Mouse (Mus musculus): ENCODE data around the gene Odf3. TPM values are rescaled to one million over a fixed set of nuclear protein-coding genes. Genes with fewer than 3 reads are reported as not detected.
"Not testable (repeated sequence)": the region's sequence is repeated elsewhere in the genome, so short reads cannot be mapped to it uniquely, and the experiment has no call there.

Odf3 gene
- total RNA-seq, 2 experiments from 2014 or later = not detected

- no peak for DNase-seq
- intact Hi-C loops (cut with DNase I) = no loop called here
Measured at GRCm38 (mm10) chr7:140879355-140879754, 31.8 kb downstream of the Odf3 start.

DNA sequence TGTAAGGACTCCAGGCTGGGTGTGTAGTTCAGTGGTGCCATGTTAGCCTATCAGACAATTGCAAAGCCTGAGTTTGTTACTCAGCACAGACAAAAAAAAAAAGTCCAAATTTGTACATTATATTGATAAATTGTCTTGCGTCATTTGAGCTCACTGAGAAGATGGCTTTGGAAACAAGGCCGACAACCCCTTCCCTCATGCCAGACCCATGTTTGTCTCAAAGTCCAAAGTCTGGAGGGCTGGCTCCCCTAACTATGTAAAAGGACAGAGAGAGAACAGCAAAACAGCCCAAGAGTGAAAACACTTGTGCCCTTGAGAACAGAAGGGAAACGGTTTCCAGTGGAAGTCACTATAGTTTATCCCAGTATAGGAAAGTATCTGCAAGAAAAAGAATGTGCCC is 32.8 kb downstream of the Odf3 start:
- intact Hi-C loops (cut with DNase I) = no loop called here
- no peak for DNase-seq

DNA sequence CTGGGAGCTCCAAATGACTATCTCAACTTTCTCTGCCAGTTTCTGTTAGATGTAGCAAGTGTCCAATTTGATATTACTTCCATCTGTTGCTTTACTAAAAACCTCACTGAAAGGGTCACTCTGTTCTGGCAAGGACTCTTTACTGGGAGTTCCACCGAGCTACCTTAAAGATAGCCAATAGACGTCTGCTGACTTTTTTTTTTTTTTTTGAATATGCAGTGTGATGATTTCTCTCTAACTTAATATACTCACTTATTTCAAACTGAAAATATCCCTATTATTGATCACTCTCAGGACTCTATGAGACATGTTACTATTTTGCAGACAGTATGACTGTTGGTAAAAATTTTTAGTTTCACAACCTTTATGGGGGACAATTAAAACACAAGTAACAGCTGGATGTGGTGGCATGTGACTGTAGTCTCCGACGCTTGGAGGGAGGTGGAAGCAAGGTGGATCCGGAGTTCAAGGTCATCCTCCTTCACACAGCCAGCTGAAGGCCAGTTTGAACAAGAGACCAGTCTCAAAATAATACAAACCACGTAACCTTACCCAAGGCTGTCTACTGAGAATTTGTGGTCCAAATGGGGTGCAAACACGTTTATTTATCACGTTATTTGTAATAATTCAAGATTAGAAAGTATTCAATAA is 33.4 kb downstream of the Odf3 start:
- intact Hi-C loops (cut with DNase I) = loop anchor here (1.0 kb wide), 1 partner anchor 24 kb away; the partner anchor contains the start of gene Bet1l
- peak in 1 of 2 experiments; percentile 25 for DNase-seq

GRCm38 (mm10) chr7:140881696-140882468 is 34.3 kb downstream of the Odf3 start, which contains the start of the genes Psmd13 and Sirt3:
Psmd13 (plus strand) TSS chr7:140881968.
Sirt3 (minus strand) TSS chr7:140882309.
- DNase-seq = peak; percentile 96
- intact Hi-C loops (cut with DNase I) = loop anchor here (1.0 kb wide), 1 partner anchor 25 kb away; the partner anchor contains the start of gene Bet1l

DNA sequence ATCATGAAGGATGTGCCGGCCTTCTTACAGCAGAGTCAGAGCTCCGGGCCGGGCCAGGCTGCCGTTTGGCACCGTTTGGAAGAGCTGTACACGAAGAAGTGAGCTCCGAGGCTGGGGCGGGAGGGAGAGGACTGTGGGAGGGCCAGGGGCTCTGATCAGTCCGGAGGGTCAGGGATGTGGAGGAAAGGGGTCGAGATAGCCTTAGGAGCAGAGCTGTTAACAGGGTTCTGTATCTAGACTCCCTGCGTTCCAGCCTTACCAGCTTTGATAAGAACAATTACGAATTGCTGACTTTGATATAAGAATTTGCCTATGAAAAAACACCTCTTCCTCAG is 34.8 kb downstream of the Odf3 start:
- DNase-seq = no peak
- intact Hi-C loops (cut with DNase I) = no loop called here

DNA sequence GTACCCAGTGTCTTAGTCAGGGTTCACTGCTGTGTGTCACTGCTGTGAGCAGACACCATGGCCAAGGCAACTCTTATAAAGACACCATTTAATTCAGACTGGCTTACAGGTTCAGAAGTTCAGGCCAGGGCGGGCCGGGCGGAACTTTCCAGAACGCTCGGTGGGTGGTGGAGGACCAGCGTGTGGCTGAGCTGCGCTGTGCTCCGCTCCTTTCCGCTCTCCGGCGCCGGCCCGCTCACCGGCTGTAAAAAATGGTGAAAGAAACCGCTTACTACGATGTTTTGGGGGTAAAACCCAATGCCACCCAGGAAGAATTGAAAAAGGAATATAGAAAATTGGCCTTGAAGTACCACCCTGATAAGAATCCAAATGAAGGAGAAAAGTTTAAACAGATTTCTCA is 43.0 kb downstream of the Odf3 start:
- intact Hi-C loops (cut with DNase I); DNase-seq: not testable (repeated sequence)

DNA sequence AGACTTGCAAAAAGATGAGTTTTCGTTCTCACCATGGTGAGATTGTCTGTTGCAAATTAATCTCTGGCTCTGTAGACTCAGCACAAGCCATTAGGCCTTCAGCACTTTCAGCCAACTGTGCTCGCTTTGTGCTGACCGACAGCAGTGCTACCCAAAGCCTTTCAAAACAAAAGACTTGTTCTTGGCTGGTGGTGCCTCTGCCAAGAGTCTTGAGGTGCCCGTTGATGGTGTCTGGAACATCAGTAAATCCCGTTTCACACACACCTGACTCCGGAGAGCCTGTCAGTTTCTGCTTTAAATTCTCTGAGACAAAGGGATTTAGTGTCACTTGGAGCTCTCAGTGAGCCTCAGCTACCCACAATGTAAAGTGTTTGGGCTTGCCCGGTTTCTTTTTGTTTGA is 46.4 kb downstream of the Odf3 start:
- DNase-seq = no peak

GRCm38 (mm10) chr7:140894611-140895010 is 47.0 kb downstream of the Odf3 start:
- intact Hi-C loops (cut with DNase I) = no loop called here
- no peak for DNase-seq

More for the DNA sequence above, 46.4 kb downstream of the Odf3 start:
- intact Hi-C loops (cut with DNase I) = no loop called here

DNA sequence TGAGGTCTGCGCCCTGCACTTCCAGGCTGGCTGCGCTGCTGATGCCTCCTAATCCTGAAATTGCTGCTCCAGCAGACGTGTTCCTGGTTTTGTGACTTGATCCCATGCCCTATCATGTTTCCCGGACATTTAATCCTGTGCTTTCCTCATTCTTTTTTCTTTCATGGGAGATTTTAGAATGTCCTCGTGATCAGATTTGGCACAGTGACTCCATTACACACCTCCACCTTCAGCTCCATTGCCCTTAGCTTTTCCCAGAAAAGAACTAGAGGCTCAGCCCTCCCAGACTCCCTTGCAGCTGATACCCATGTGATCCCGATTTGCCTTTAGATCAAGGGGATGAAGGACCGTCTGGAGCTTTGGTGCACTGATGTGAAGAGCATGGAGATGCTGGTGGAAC is 50.3 kb downstream of the Odf3 start:
- intact Hi-C loops (cut with DNase I) = no loop called here
- DNase-seq = no peak

GRCm38 (mm10) chr7:140899121-140899520 is 51.5 kb downstream of the Odf3 start:
- intact Hi-C loops (cut with DNase I) = no loop called here
- DNase-seq = peak; percentile 15 to 26

- intact Hi-C loops (cut with DNase I) = no loop called here
- peak; percentile 78 to 81 for DNase-seq
Measured at GRCm38 (mm10) chr7:140900220-140900619, 52.6 kb downstream of the Odf3 start, which contains the start of gene Cox8b. Cox8b (minus strand) TSS chr7:140900446.

Other genes starting within 250 kb of the Odf3 start
- gene Olfr46, start 246.5 kb upstream of the Odf3 start, total RNA-seq (2021) = not detected
- gene Olfr61, start 218.8 kb upstream of the Odf3 start, total RNA-seq (2021) = not detected
- not detected for gene Olfr53, start 201.4 kb upstream of the Odf3 start, total RNA-seq (2021)
- gene Olfr539, start 187.9 kb upstream of the Odf3 start, total RNA-seq (2021) = not detected
- gene Olfr45, start 165.9 kb upstream of the Odf3 start, total RNA-seq (2021) = not detected
- not detected for gene Olfr541, start 150.5 kb upstream of the Odf3 start, total RNA-seq (2021)
- under 1 TPM; 0.24 to 0.47 TPM for gene Cyp2e1, start 84.1 kb upstream of the Odf3 start, total RNA-seq (2021)
- gene Syce1, start 60.0 kb upstream of the Odf3 start, total RNA-seq (2021) = not detected
- gene Zfp941, start 25.6 kb upstream of the Odf3 start, total RNA-seq (2021) = under 1 TPM; 0.45 to 0.47 TPM
- not detected for gene Urah, start 12.8 kb upstream of the Odf3 start, total RNA-seq (2021)
- gene Scgb1c1, start 2.3 kb upstream of the Odf3 start, total RNA-seq (2021) = 10 to 100 TPM; 19.6 to 23.6 TPM
- gene Gm45785, start 8.5 kb downstream of the Odf3 start, total RNA-seq (2021) = not detected
- gene Ric8a, start 9.2 kb downstream of the Odf3 start, total RNA-seq (2021) = 10 to 100 TPM; 27.0 to 29.8 TPM
- gene Bet1l, start 9.8 kb downstream of the Odf3 start, total RNA-seq (2021) = 10 to 100 TPM; 13.1 to 15.9 TPM
- 100 to 1,000 TPM; 111 to 114 TPM for gene Psmd13, start 34.2 kb downstream of the Odf3 start, total RNA-seq (2021)
- gene Sirt3, start 34.5 kb downstream of the Odf3 start, total RNA-seq (2021) = 10 to 100 TPM; 53.4 to 58.2 TPM
- 1,000 to 10,000 TPM; 1,771 to 1,883 TPM for gene Cox8b, start 52.6 kb downstream of the Odf3 start, total RNA-seq (2021)
- not detected for gene Nlrp6, start 73.1 kb downstream of the Odf3 start, total RNA-seq (2021)
- 1 to 10 TPM; 7.7 to 8.6 TPM for gene Pgghg, start 93.6 kb downstream of the Odf3 start, total RNA-seq (2021)
- gene Ifitm5, start 102.5 kb downstream of the Odf3 start, total RNA-seq (2021) = 1 to 10 TPM in 1 of 2 experiments, not detected in 1; 1.1 TPM
- gene Gm45717, start 108.1 kb downstream of the Odf3 start, total RNA-seq (2021) = not detected
- gene Ifitm2, start 108.2 kb downstream of the Odf3 start, total RNA-seq (2021) = 100 to 1,000 TPM; 168 to 187 TPM
- 1 to 10 TPM; 2.4 to 3.8 TPM for gene Ifitm1, start 119.4 kb downstream of the Odf3 start, total RNA-seq (2021)
- gene Ifitm3, start 163.0 kb downstream of the Odf3 start, total RNA-seq (2021) = 100 to 1,000 TPM; 104 to 117 TPM
- gene Ifitm6, start 170.1 kb downstream of the Odf3 start, total RNA-seq (2021) = under 1 TPM in 1 of 2 experiments, not detected in 1; 0.69 TPM
- gene Gm17387, start 181.3 kb downstream of the Odf3 start, total RNA-seq (2021) = not detected
- gene B4galnt4, start 213.3 kb downstream of the Odf3 start, total RNA-seq (2021) = under 1 TPM in 1 of 2 experiments, not detected in 1; 0.22 TPM
- under 1 TPM in 1 of 2 experiments, not detected in 1; 0.24 TPM for gene Pkp3, start 230.4 kb downstream of the Odf3 start, total RNA-seq (2021)